Comparison of ENCODE assay signal across 10 mouse cellular contexts in genomic region chr2:166000769-166001168, GRCm38 (mm10). TPM values are rescaled to one million over a fixed set of nuclear protein-coding genes. Genes with fewer than 3 reads are reported as not detected.
DNase-seq lines count a peak whose midpoint lies in the region; ATAC-seq and TF ChIP-seq lines count a peak whose summit lies in the region.
"Had no signal": no experiment of that assay in that cellular context is flagged by ENCODE, and none has a peak within 500 bp of the region (broad histone marks: within the 10 kb centered on the region; RNA-seq: fewer than 3 reads in every experiment).

No protein-coding gene starts in this region.

- TF ChIP-seq CTCF in heart, postnatal 0 days (IDR thresholded peaks at IDR 0.05; ENCODE audit: low read depth), result no peak
- TF ChIP-seq CTCF in E14TG2a.4 (conservative IDR thresholded peaks at IDR 0.05; ENCODE audit: low read length), result no peak

- no peak for DNase-seq in heart, postnatal 0 days (ENCODE audit: low spot score)
- DNase-seq in heart, postnatal 14 days, result no peak
- no peak for DNase-seq in cerebellum, adult 11-12 months
- DNase-seq in left cerebral cortex, adult 8-10 months (ENCODE audit: low spot score in 2 of 2), result no peak
- DNase-seq in spleen, postnatal 14 days (ENCODE audit: low spot score in 2 of 2), result no peak
- DNase-seq: liver, embryonic 13.5 days had no signal

- intact Hi-C loops in heart, postnatal 14 days (cut with DNase I), result no loop called here

- H3K9me3 ChIP-seq in heart, postnatal 0 days (replicated peaks; ENCODE audit: control insufficient read depth, low read length), result no peaks in the 10 kb centered on the region
- H3K9me3 ChIP-seq in E14TG2a.4 (ENCODE audit: low read length), result 0 out of 2 replicates have a peak, but pooled peaks cover 2% of the 10 kb centered on the region
- no peaks in the 10 kb centered on the region for H3K9me3 ChIP-seq in embryonic facial prominence, embryonic 15.5 days (replicated peaks)
- H3K9me3 ChIP-seq in midbrain, embryonic 12.5 days, result no peaks in the 10 kb centered on the region
- H3K9me3 ChIP-seq: G1E; liver, embryonic 13.5 days had no signal

- no peak overlapping the region for H3K9ac ChIP-seq in heart, postnatal 0 days (replicated peaks; ENCODE audit: low read depth, low read length)
- H3K9ac ChIP-seq in embryonic facial prominence, embryonic 15.5 days, result no peak overlapping the region
- H3K9ac ChIP-seq in midbrain, embryonic 12.5 days (replicated peaks), result no peak overlapping the region
- H3K9ac ChIP-seq: liver, embryonic 13.5 days had no signal

- ATAC-seq in heart, postnatal 0 days (ENCODE audit: insufficient read depth, low read depth), result no peak
- no peak for ATAC-seq in embryonic facial prominence, embryonic 15.5 days (ENCODE audit: insufficient number of reproducible peaks, low FRiP score, low TSS enrichment, low read depth)
- no peak; the same call in 1 of the 2 replicates for ATAC-seq in midbrain, embryonic 12.5 days (ENCODE audit: low FRiP score, low read depth)

- WGBS in heart, postnatal 0 days, result 29% methylated on average over 5 of the region's 5 CpGs
- 17% methylated on average over 5 of the region's 5 CpGs for WGBS in embryonic facial prominence, embryonic 15.5 days
- 4% methylated on average over 5 of the region's 5 CpGs for WGBS in midbrain, embryonic 12.5 days

- no peak overlapping the region for H3K4me3 ChIP-seq in heart, postnatal 0 days (ENCODE audit: low read depth, low read length)
- peak overlapping the region; percentile 32 for H3K4me3 ChIP-seq in E14TG2a.4 (replicated peaks; ENCODE audit: low read length)
- H3K4me3 ChIP-seq in embryonic facial prominence, embryonic 15.5 days (replicated peaks), result no peak overlapping the region
- H3K4me3 ChIP-seq in midbrain, embryonic 12.5 days, result no peak overlapping the region
- H3K4me3 ChIP-seq: liver, embryonic 13.5 days had no signal

- H3K4me1 ChIP-seq in heart, postnatal 0 days (ENCODE audit: control insufficient read depth, insufficient read depth), result peaks cover 22% of the 10 kb centered on the region
- peaks cover 89% of the 10 kb centered on the region for H3K4me1 ChIP-seq in E14TG2a.4 (replicated peaks; ENCODE audit: low read depth, low read length)
- H3K4me1 ChIP-seq in embryonic facial prominence, embryonic 15.5 days, result peaks cover 34% of the 10 kb centered on the region
- H3K4me1 ChIP-seq in midbrain, embryonic 12.5 days, result peaks cover 39% of the 10 kb centered on the region

- no peaks in the 10 kb centered on the region for H3K27me3 ChIP-seq in heart, postnatal 0 days (ENCODE audit: control insufficient read depth, insufficient read depth, low read length)
- H3K27me3 ChIP-seq in E14TG2a.4 (ENCODE audit: insufficient read depth, low read length), result no peaks in the 10 kb centered on the region
- no peaks in the 10 kb centered on the region for H3K27me3 ChIP-seq in embryonic facial prominence, embryonic 15.5 days
- H3K27me3 ChIP-seq in midbrain, embryonic 12.5 days, result no peaks in the 10 kb centered on the region
- H3K27me3 ChIP-seq: liver, embryonic 13.5 days had no signal

- H3K27ac ChIP-seq in heart, postnatal 0 days (ENCODE audit: low read depth), result peak overlapping the region; percentile 39
- H3K27ac ChIP-seq in embryonic facial prominence, embryonic 15.5 days (replicated peaks), result peak overlapping the region; percentile 29
- H3K27ac ChIP-seq in midbrain, embryonic 12.5 days (replicated peaks), result peak overlapping the region; percentile 78
- H3K27ac ChIP-seq: liver, embryonic 13.5 days had no signal

- TF ChIP-seq EP300 in heart, postnatal 0 days (IDR thresholded peaks at IDR 0.05; ENCODE audit: low read depth), result no peak

- no peaks in the 10 kb centered on the region for H3K36me3 ChIP-seq in heart, postnatal 0 days (replicated peaks; ENCODE audit: control insufficient read depth, insufficient read depth, low read length)
- H3K36me3 ChIP-seq in E14TG2a.4 (ENCODE audit: insufficient read depth, low read length), result peaks cover 22% of the 10 kb centered on the region
- H3K36me3 ChIP-seq in embryonic facial prominence, embryonic 15.5 days, result no peaks in the 10 kb centered on the region
- no peaks in the 10 kb centered on the region for H3K36me3 ChIP-seq in midbrain, embryonic 12.5 days
- H3K36me3 ChIP-seq: G1E; liver, embryonic 13.5 days had no signal

- 0 out of 2 replicates have a peak overlapping the region, but pooled peaks have one; percentile 24 for H3K4me2 ChIP-seq in heart, postnatal 0 days (ENCODE audit: low read depth, low read length)
- no peak overlapping the region for H3K4me2 ChIP-seq in embryonic facial prominence, embryonic 15.5 days (replicated peaks)
- H3K4me2 ChIP-seq in midbrain, embryonic 12.5 days (replicated peaks), result peak overlapping the region; percentile 38
- H3K4me2 ChIP-seq: liver, embryonic 13.5 days had no signal

RNA-seq across cellular contexts. Expression of gene Ncoa3, which starts 8.3 kb away (rescaled TPM):
- 17.7 and 48.7 TPM in 2 replicates for total RNA-seq in heart, postnatal 0 days (2014; rRNA removed; ENCODE audit: low replicate concordance)
- 5.8 and 6.2 TPM in 2 replicates for polyA plus RNA-seq in heart, postnatal 0 days (2015; fragmentation: Nextera tagmentation; extraction: Ambion mirVana)
- total RNA-seq in heart, postnatal 14 days (2021), result 10 to 100 TPM; 28.7 to 31.5 TPM
- 13.3 and 14.7 TPM in 2 replicates for polyA plus RNA-seq in embryonic facial prominence, embryonic 15.5 days (2015; fragmentation: Nextera tagmentation; extraction: Ambion mirVana)
- polyA plus RNA-seq in midbrain, embryonic 12.5 days (2016; fragmentation: Nextera tagmentation; extraction: Ambion mirVana), result 15.3 and 15.7 TPM in 2 replicates
- 10 to 100 TPM; 33.3 to 35.9 (median 34.5) TPM for total RNA-seq in left cerebral cortex, adult 8-10 months (2022)
